Mouse (Mus musculus) stomach, embryonic 16.5 days (tissue): Measurements from ENCODE around the gene Ppp6r2. TPM values are rescaled to one million over a fixed set of nuclear protein-coding genes. Genes with fewer than 3 reads are reported as not detected.

Experiments used
- ATAC-seq: fragments of 200-750 bp; cut with Nextera tagmentation; 2 replicates; pipeline ENCODE4 v1.8.0; 2017; ENCODE audit warnings: moderate number of reproducible peaks, moderate TSS enrichment; ENCODE audit not compliant: insufficient read depth, low FRiP score
- H3K27ac ChIP-seq: fragments of 300-500 bp; sonication (generic); 2 replicates; pipeline ENCODE4 v1.5.1; 2014; ENCODE audit warnings: low read length
- H3K27me3 ChIP-seq: fragments of 300-500 bp; sonication (generic); 2 replicates; pipeline ENCODE4 v1.6.1; 2014; ENCODE audit warnings: low read length, control low read depth, mixed read lengths; ENCODE audit not compliant: control insufficient read depth, insufficient read depth
- H3K36me3 ChIP-seq: fragments of 300-500 bp; sonication (generic); 2 replicates; pipeline ENCODE4 v1.6.1; 2014; ENCODE audit warnings: low read length; ENCODE audit not compliant: control insufficient read depth, insufficient read depth
- H3K4me1 ChIP-seq: fragments of 300-500 bp; sonication (generic); 2 replicates; pipeline ENCODE4 v1.6.1; 2014; ENCODE audit warnings: low read length, control low read depth, mixed read lengths; ENCODE audit not compliant: control insufficient read depth, insufficient read depth
- H3K4me2 ChIP-seq: fragments of 300-500 bp; sonication (generic); 2 replicates; pipeline ENCODE4 v1.6.1; 2014; ENCODE audit warnings: low read depth, low read length, mixed read lengths
- H3K4me3 ChIP-seq: fragments of 300-500 bp; sonication (generic); replicated peaks from 2 replicates; pipeline ENCODE4 v1.5.1; 2014; ENCODE audit warnings: mild to moderate bottlenecking, low read length
- H3K9ac ChIP-seq: fragments of 300-500 bp; sonication (generic); 2 replicates; pipeline ENCODE4 v1.6.1; 2014; ENCODE audit warnings: low read length
- H3K9me3 ChIP-seq: fragments of 300-500 bp; sonication (generic); replicated peaks from 2 replicates; pipeline ENCODE4 v1.6.1; 2016; ENCODE audit warnings: low read length, control low read depth; ENCODE audit not compliant: control insufficient read depth
- WGBS: fragments of 180-500 bp; shearing (Covaris S2); extraction: QIAGEN DNeasy Blood & Tissue Kit; methylation state at CpG from one replicate; pipeline ENCODE4 v1.1.7; 2014; 5-methylcytosine and 5-hydroxymethylcytosine counted together
- polyA plus RNA-seq: library from polyadenylated mRNA; unstranded; fragments of >200 nt; fragmentation: Nextera tagmentation; extraction: Ambion mirVana; gene quantifications from 2 replicates; pipeline ENCODE4 v1.2.1, GENCODE M21; 2015

The Ppp6r2 gene
- 20.2 and 24.4 TPM in 2 replicates for polyA plus RNA-seq

DNA sequence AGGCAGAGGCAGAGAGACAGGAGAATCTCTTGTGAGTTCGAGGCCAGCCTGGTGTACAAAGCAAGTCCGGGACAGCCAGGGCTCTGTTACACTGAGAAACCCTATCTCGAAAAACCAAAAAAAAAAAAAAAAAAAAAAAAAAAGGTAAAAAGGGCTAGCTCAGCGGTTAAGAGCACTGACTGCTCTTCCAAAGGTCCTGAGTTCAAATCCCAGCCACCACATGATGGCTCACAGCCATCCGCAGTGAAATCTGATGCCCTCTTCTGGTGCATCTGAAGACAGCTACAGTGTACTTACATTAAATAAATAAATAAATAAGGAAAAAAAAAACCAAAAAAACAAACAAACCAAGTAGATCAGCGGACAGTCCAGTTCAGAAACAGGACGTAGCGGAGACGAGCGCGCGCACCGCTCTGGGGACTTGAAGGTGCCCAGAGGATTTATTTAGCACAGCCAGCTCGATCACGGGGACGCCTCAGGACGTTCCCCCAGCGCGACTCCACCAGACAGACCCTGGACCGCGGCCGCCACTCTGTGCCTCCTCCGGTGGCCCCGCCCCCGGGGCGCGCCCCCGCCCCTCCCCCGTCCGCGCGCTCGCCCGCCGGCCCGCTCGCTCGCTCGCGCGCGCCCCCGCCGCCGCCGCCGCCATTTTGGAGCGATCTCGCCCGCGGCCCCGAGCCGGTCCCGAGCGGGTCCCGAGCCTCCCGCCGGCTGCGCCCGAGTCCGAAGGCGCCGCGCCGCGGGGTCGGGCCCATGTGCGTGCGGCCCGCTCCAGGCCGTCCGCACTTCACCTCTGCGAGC, at the start of gene Ppp6r2:
Gene Ppp6r2, plus strand, starts transcription at position 639 of the 801 bp plus-strand sequence.
- H3K9ac ChIP-seq: peak within 1 kb of the TSS; percentile 99
- H3K9me3 ChIP-seq: no peaks in the 10 kb centered on the region
- 3% methylated on average over 61 of the region's 73 CpGs for WGBS
- H3K4me2 ChIP-seq: peak within 1 kb of the TSS; percentile 92
- H3K4me3 ChIP-seq: peak within 1 kb of the TSS; percentile 95
- peak within 1 kb of the TSS; percentile 71 for H3K27ac ChIP-seq
- no peaks in the 10 kb centered on the region for H3K27me3 ChIP-seq
- H3K36me3 ChIP-seq: no peaks in the 10 kb centered on the region
- H3K4me1 ChIP-seq: peaks cover 10% of the 10 kb centered on the region
- peak; percentile 86 for ATAC-seq

DNA sequence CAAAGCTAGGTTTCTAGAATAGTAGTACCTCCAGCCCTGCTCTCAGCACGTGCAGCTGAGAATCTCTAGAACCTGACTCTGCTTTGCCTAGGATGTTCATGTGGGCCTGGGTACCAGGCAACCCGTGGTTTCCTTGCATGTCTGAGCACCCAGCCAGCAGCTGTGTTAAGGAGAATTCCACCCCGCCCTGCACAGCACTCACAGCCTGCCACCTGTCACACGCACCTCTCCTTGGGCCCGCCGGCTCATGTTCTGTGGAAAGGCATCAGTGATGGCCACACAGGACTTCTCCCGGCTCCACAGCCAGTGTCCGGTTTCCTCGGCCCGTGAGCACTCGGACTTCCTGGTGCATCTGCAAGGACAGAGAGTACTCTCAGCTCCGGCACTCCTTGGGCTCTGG, 45.9 kb upstream of the Ppp6r2 start:
- Histone ChIP-seq H3K36me3 (peaks cover 55% of the 10 kb centered on the region), H3K27ac (no peak overlapping the region), H3K9me3 (no peaks in the 10 kb centered on the region), H3K4me3 (no peak overlapping the region), H3K9ac (no peak overlapping the region), H3K4me1 (peaks cover 24% of the 10 kb centered on the region), H3K4me2 (no peak overlapping the region), H3K27me3 (no peaks in the 10 kb centered on the region)
- WGBS: 86% methylated on average over 12 of the region's 12 CpGs
- no peak for ATAC-seq

DNA sequence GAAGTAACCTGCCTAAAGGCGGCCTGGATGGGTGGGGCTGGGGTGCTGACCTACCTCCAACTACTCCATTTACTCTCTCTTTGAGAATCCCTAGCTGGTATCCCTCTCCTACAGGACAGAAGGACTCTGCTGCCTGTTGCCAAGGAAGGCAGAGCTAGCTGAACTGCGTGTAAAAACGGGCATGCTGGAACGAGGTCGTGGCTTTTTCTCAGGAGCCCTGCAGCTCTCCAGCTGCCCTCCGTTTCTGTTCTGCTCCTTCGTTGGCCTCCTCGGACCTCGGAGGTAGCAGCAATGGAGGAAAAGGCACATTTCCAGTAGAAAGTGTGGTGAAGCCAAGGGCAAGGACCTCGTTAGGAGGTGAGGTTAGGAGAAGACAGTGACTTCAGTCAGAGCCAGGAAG, 42.4 kb upstream of the Ppp6r2 start:
- peak overlapping the region; percentile 34 for H3K4me2 ChIP-seq
- peak overlapping the region; percentile 90 for H3K27ac ChIP-seq
- 39% methylated on average over 10 of the region's 10 CpGs for WGBS
- no peak for ATAC-seq
- H3K36me3 ChIP-seq: peaks cover 31% of the 10 kb centered on the region
- H3K9ac ChIP-seq: peak overlapping the region; percentile 52
- no peaks in the 10 kb centered on the region for H3K27me3 ChIP-seq
- H3K4me3 ChIP-seq: peak overlapping the region; percentile 16
- H3K4me1 ChIP-seq: peaks cover 40% of the 10 kb centered on the region
- no peaks in the 10 kb centered on the region for H3K9me3 ChIP-seq

DNA sequence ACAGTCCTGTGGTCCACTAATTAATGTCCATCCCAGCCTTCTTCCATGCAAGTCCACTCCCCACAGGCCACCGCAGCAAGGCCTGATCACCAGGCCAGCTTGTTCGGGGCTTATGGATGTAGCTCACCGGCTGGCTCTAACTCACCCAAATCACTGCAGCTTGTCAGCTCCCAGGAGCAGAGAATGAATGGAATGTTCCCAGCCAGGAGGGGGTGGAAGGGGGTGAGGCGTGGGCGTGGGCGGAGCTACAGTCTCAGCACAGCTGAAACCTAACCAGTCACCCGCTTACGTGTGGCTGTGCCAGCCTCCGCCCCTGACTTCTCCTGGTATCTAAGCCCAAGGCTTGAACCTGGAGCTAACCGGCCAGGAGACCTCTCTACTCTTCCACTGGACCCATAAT, 41.9 kb upstream of the Ppp6r2 start:
- peaks cover 45% of the 10 kb centered on the region for H3K4me1 ChIP-seq
- ATAC-seq: peak; percentile 86
- H3K4me3 ChIP-seq: peak overlapping the region; percentile 16
- H3K9ac ChIP-seq: peak overlapping the region; percentile 52
- peak overlapping the region; percentile 90 for H3K27ac ChIP-seq
- H3K9me3 ChIP-seq: no peaks in the 10 kb centered on the region
- H3K4me2 ChIP-seq: peak overlapping the region; percentile 34
- H3K27me3 ChIP-seq: no peaks in the 10 kb centered on the region
- 6% methylated on average over 10 of the region's 10 CpGs for WGBS
- peaks cover 26% of the 10 kb centered on the region for H3K36me3 ChIP-seq

DNA sequence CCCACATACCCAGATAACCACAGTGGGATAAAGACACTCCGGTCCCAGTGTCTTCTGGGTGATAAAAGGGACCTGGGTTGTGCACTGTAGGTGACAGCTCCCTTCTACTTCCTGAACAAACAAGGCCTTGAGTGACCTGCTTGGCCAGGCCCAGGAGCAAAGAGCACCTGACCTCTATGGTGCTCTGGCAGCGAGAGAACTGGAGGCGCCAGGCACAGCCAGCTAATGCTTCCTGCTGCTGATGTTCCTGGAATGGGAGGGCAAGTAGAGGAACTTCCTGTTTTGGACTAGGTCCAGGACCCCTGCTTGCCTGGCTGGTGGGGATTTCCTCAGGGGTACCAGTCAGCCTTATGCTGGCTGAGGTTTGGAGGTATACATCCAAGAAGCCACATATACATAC, 41.3 kb upstream of the Ppp6r2 start:
- H3K4me3 ChIP-seq: no peak overlapping the region
- H3K27me3 ChIP-seq: no peaks in the 10 kb centered on the region
- peak overlapping the region; percentile 90 for H3K27ac ChIP-seq
- H3K4me1 ChIP-seq: peaks cover 52% of the 10 kb centered on the region
- H3K36me3 ChIP-seq: peaks cover 20% of the 10 kb centered on the region
- no peak for ATAC-seq
- H3K4me2 ChIP-seq: peak overlapping the region; percentile 34; the same call in 1 of the 2 replicates
- peak overlapping the region; percentile 52; the same call in 1 of the 2 replicates for H3K9ac ChIP-seq
- WGBS: 30% methylated on average over 3 of the region's 3 CpGs
- no peaks in the 10 kb centered on the region for H3K9me3 ChIP-seq

DNA sequence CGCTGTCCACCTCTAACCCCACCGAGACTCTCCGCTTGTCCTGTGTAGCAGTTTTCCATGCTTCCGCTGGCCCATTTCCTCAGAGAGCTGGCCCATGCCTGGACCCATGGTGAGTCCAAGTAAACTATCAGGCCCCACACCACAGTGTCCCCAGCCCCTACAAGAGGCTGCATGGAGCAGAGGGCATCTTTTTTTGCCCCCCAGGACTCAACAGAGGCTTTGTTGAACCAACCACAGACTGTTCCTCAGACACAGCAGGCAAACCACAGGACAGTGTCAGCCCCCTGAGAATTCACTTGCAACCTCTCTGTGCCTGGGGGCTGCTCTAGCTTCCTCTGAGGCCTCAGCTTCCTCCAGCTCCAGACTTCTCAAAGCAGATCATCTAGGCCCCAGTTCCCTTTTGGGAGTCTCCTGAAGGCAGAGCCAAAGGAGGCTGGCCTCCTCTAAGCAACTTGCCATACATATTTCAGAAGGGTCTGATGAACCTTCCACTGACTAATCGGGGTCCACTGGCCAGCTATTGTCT, 39.8 kb upstream of the Ppp6r2 start:
- no peak for ATAC-seq
- peaks cover 66% of the 10 kb centered on the region for H3K4me1 ChIP-seq
- no peak overlapping the region for H3K9ac ChIP-seq
- no peaks in the 10 kb centered on the region for H3K9me3 ChIP-seq
- no peak overlapping the region for H3K27ac ChIP-seq
- 86% methylated on average over 5 of the region's 5 CpGs for WGBS
- no peaks in the 10 kb centered on the region for H3K27me3 ChIP-seq
- peaks cover 6% of the 10 kb centered on the region for H3K36me3 ChIP-seq
- H3K4me2 ChIP-seq: no peak overlapping the region
- H3K4me3 ChIP-seq: no peak overlapping the region

DNA sequence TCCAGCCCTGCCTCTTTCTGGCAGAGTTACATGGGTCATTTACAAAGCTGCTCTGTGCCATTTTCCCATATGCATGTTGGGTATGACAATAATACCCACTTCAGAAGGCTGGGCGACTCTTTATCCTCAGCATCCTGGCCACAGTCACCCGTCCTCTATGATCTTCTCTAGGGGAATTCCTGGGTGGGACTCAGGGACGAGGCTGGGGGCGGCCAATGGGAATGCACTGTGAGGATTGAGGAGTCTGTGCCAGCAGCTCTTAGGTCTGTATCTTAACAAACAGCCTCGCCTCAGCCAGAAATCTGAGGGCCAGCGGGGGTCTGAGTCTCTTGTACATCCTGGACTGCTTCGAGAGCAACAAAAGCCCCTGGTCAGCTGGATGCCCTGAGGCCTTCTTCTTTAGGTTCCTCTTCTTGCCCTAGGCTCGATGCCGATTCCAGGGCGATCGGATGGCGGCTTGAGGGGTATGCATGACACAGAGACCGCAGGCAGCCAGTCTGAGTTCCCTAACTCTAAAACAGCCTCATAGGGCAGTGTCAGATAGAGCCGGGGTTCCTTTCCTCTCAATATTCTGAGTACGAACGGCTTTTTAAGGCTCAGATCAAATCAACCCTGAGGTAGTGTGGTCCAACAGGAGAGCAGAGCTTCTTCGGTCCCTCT, 38.9 kb upstream of the Ppp6r2 start:
- Histone ChIP-seq H3K27me3 (no peaks in the 10 kb centered on the region), H3K9me3 (no peaks in the 10 kb centered on the region), H3K4me1 (peaks cover 74% of the 10 kb centered on the region), H3K36me3 (no peaks in the 10 kb centered on the region), H3K4me2 (peak overlapping the region; percentile 99), H3K9ac (peak overlapping the region; percentile 82), H3K27ac (peak overlapping the region; percentile 54), H3K4me3 (peak overlapping the region; percentile 62)
- no peak for ATAC-seq
- WGBS: 46% methylated on average over 17 of the region's 17 CpGs

DNA sequence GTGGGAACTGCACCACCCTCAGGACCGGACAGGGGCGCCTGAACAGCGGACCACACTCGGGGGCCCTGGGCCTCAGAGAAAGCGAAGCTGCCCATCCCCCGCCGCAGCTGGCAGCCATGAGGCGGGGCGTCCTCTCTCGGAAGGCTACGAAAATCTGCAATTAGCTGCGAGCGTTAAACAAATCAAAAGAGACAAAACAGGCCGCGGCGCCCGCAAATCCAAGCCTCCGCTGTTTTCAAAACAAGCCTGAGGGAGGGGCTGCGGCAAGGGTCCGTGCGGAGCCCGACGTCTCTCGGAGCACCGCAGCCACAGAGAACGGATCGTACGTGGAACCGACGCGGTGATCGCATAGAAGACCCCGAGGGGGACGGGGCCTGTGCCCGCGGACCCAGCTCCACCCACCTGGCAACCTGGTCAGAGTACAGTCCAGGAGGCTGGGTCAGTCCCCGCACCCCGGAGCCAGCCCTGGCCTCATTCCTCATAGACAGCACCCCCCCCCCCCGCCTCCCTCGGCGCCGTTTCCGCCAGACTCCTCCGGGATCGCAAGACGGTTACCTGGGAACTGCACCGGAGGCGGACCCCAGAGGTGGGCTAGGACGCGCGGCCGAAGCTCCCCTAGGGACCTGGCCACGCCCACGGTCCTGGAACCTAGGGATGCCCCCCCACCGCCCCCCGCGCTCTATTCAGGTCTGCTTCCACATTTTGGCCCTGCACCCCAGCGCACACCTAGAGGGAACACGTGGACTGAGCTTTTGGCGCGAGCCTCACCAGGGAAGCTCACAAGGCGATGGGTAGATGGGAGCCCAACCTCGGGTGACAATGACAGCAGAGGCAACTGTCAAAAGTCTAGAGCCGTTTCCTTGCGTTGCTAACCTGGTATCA, 38.1 kb upstream of the Ppp6r2 start:
- Histone ChIP-seq H3K9me3 (no peaks in the 10 kb centered on the region), H3K4me3 (peak overlapping the region; percentile 62), H3K27me3 (no peaks in the 10 kb centered on the region), H3K36me3 (no peaks in the 10 kb centered on the region), H3K27ac (peak overlapping the region; percentile 54), H3K4me1 (peaks cover 82% of the 10 kb centered on the region), H3K9ac (peak overlapping the region; percentile 82), H3K4me2 (peak overlapping the region; percentile 99)
- no peak for ATAC-seq
- under 1% methylated on average over 65 of the region's 65 CpGs for WGBS
